Mouse (Mus musculus): ENCODE measurements around the gene Flt1.

Gene Flt1

DNA sequence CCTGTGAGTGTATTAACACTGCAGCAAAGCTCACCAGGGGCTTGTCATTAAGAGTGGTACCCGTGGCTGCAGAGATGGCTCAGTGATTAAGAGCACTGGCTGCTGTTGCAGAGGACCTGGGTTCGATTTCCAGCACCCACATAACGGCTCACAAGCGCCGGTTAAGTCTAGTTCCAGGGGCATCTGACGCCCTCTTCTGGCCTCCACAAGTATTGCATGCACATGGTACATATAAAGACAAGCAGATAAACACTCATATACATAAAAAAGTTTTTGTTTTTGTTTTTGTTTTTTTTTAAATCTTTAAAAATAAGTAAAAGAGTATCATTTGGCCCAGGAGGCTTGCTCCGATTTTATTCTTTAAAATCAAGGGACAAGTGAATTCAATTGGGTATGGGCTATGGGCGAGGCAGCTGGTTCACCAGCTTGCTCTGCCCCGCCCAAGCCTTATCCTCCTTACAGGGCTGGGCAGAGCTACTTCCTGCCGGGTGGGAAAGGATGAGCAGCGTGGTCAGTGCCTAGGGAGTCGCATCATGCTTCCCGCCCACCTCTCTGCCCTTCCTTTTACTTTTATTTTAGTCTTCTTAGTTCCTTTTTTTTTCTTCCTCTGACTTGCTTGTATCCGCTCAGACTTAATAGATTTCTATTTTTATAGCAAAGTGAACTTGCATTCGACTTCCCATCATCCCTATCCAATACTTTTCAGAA, 57.0 kb downstream of the Flt1 start:
- no peak for DNase-seq (ENCODE audit: low read depth, low spot score)

DNA sequence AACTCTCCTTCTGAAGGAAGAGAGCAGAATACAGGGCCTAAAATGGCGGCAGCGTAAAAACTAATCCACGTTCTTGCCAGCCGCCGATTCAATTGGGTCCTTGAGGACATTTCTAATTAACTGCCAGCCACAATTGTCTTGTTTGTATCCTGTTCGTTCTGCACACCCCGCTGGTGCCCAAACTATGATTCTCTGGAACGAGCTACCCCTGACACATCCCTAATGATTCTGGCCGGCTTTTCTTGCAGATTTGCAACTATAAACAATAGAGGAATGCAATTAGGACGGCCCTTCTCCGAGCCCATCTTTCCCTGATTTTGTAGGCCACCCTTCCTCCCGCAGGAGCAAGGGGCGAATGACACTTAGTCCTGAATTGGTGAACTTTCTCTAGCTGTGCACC, 59.9 kb downstream of the Flt1 start:
- no peak for DNase-seq (ENCODE audit: low read depth, low spot score)

DNA sequence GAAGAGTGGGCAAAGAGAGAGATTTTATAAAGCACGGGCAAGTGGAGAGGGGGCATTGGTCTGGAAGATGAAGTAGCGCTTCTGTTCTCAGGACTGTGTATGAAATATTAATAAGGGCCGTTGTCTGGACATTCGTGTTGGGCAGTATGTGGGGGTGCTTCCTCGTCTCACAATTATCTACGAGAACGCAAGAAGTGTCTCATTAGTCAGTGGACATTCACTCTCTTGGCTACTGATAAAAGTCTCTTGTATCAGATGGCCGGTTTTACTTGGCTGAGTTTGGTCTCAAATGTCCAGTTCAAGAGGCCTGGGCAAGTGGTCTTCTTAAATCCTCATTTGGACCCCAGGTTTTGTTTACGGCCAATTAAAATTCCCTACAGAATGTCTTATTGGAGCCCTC, 60.4 kb downstream of the Flt1 start:
- DNase-seq (ENCODE audit: low read depth, low spot score) = no peak

DNA sequence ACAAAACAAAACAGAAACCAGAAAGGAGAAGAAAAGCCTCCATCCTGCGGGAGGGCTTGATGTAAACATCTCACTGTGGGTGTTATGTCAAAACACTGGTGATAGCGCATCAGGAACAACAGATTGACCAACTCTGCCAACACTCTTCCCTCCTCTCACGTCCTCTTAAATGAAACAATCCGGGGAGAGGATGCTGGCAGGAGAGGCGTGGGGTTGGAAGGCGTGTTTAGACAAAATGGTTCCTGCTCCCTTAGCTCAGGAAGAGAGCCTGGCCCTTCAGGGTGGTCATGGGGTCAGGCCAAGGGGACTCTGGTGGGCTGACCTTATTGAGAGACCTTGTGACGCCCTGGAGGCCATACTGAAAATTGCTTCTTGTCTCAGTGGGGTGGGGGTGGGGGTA, 65.9 kb downstream of the Flt1 start:
- DNase-seq (ENCODE audit: low read depth, low spot score) = peak; percentile 42

DNA sequence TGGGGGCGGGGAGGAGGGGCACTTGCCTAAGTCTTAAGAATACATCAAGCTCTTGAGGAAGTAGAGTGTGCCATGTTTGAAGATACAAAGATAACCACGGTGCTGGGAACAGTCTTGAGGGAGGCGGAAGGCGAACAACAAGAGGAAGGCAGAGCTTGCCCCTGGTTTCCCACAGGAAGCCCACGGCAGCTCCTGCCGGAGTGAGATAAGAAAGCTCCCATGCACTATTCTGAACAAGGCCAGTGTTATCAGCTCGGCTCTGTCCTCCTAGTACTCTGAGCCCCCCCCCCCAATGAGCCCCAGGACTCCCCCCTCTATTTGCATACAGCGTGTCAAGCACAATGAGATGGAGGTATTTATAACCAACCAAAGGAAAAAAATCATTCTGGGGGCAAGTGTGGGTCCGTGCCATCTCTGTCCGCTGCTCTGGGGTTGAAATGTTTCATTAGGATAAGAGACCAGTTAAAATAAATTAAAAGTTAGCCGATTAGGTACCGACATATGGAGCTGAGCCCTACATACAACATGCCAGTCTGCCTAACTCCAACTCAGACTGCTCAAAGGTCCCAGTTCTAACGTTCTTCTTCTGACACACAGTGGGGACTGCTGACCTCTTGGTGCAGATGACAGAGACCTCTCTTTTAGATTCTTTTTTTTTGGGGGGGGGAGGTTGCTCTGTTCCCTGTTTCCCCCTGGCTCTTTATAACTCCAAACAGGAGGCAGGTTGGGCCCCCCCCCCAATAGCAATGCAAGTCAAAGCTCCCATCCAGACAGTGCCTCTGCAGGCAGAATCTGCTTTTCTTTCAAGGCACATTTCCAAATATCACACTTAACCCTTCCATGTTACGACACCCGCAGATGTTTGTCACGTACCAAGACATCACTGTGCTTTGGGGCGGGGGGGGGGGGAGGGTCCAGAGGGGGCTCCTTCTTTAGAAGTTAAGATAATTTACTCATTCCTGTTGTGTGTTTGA, 67.6 kb downstream of the Flt1 start:
- DNase-seq (ENCODE audit: low read depth, low spot score) = no peak

DNA sequence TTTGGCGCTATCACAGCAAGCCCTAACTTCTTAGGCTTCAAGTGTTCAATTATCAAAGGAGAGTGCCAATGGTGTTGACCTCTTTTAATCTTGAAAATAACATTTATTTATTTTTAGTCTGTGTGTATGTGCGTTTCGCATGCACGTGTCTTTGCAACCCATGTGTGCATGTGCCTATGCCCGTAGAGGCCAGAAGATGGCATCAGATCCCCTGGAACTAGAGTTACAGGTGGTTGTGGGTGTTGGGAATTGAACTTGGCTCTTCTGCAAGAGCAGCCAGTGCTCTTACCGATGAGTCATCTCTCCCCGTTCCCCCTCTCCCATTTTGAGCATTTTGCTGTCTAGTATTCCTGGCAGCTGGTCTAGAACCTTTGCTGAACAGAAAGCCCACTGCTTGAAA, 70.0 kb downstream of the Flt1 start:
- peak; percentile 27 for DNase-seq (ENCODE audit: low read depth, low spot score)

DNA sequence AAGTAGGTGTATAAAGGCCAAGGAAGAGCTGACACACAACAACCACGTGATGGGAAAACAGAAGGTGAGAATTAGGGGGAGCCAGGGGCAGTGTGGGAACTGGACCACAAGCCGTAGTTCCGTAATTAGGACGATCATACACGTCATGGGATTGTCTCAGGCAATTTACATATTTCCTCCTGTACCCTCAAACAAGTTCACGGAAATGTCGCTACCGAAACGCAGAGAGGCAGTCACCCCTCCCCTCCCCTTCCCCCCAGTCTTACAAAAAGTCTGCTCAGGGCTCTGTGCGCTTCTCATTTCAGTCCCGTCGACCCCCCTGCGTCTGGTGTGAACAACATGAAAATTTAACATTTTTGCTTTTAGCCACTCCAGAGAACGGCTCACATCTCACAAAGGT, 74.6 kb downstream of the Flt1 start:
- no peak for DNase-seq (ENCODE audit: low read depth, low spot score)

DNA sequence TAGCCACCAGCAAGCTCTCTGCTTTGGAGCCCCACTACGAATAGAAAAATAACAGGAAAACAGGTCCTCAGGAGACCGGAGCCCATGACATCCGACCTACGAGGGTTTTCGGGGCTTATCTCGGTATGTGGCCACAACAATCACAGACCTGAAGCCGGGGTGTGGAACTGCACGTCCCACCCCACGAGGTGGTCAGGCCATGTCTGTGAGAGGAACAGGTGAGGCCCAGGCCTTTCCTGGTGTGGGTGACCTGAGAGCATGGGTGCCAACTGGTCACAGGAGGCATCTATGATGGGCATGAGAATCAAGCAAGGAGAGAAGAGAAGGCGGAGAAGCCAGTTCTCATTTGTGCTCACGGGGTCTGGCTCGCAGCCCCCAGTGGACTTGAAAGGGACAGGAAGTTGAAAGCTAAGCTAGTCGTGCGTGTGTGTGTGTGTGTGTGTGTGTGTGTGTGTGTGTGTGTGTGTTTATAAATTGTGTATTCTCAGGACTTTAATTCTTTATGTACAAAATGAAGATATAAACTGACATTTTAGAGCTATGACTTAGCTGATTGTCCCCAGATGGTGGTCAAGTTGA, 79.4 kb downstream of the Flt1 start:
- no peak for DNase-seq (ENCODE audit: low read depth, low spot score)

DNA sequence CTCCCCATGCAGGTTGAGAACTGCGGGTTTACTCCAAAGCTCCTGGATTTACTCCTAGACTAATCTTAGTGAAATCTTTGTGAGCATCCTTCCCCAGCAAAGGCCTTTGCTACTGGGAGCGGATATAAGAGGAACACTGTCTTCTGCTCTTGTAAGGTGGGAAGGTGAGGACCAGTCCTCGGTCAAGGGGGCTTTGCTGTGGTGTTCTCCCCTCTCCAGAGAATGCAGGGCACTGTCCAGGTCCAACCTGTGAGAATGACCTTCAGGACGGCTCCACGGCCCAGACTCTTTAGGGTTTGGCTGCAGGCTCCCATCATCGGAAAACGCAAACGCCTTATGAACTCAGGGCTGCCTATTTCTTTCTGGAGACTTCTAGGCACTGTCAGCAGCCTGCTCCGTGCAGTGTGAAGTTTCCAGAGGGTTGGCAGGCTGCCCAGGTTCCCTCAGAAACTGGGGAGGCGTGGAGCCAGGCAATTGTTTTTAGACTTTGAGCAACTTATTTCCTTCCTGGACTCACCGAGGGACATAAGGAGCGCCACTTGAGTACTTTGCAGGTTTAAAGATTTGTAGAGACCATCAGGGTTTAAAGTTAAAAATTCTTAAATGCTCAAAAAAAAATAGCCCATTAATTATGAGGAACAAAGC, 80.7 kb downstream of the Flt1 start:
- no peak for DNase-seq (ENCODE audit: low read depth, low spot score)

DNA sequence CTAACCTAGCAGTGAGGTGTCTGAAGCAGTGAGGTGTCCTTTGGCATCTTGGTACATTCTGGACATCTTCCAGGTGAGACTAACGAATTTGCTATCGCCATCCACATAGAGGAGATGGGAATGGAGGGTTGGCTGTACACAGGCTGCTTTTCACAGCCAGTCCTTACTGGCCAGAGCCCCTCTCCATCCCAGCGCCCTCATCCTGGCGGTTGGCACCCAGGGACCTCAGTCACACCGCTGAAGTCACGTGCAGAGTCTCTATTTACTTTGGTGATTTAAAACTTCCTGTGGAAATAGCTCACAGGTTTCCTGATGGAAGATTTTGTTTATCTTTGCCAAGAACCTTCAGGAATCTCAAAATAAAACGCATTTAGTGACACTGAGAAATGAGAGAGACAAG, 84.4 kb downstream of the Flt1 start:
- no peak for DNase-seq (ENCODE audit: low read depth, low spot score)

DNA sequence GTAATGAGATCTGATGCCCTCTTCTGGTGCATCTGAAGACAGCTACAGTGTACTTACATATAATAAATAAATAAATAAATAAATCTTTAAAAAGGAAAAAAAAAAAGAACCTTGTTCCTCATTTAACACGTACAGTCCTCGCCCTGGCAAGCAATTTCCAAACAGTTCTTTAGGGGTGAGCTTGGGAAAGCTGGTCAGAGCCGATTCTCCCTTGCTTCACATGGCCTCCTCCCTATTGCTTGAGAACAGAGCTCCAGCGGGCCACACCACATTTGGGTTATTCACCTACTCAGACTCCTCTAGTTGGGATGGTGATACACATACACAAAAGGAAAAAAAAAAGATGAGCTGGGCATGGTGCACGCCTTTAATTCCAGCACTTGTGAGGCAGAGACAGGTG, 85.9 kb downstream of the Flt1 start:
- no peak for DNase-seq (ENCODE audit: low read depth, low spot score)

DNA sequence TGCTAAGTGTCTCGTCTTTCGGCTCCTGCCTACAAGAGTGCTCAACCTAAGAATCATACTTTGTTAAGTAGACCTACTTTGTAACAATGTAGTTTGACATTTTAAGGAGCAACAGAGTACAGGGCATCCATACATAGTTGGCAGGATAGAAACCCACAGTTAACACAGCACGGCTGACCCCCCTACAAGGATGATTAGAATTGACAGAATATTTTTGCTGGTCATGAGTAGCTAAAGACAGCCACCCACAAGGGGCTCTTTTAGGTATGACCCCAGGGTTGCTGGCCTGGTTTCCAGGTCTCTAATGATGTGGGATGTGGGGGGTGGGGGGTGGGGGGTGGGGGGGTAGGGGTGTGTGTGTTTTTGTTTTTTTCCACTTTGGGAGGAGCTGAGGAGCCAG, 89.1 kb downstream of the Flt1 start:
- no peak for DNase-seq (ENCODE audit: low read depth, low spot score)

DNA sequence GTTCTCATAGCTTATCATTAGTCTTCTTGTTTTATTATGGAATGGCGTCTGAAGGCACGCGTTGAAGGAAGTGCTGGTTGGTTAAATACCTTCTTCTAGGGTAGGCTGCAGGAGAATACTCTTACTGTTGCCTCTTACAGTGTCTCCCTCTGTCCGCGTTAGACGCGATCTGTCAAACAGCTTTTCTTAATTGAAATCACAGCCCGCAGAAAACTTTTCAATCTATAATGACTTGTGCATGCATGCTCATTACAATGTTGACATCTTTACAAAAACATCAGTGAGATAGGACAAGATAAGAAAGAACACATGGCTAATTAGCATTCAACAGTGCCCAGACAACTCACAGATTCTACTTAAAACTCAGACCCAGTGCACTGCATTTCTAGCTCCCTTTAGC, 89.9 kb downstream of the Flt1 start:
- DNase-seq (ENCODE audit: low read depth, low spot score) = no peak

DNA sequence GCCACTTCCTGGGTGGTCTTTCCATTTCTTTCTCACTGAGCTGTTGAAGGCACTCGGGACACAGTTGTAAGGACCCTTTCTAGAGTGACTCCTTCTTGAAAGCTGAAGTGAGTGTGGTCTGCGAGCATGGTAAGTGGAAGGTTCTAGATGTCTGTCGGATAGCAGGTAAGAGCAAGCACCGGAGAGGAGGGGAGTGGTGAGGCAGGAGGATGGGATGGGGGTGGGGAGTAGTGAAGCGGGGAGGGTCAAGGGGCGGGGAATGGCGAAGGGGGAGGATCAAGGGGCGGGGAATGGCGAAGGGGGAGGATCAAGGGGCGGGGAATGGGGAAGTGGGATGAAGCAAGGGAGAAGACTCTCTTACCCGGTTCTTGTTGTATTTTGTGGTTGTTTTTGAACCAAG, 91.8 kb downstream of the Flt1 start:
- DNase-seq (ENCODE audit: low read depth, low spot score) = no peak

DNA sequence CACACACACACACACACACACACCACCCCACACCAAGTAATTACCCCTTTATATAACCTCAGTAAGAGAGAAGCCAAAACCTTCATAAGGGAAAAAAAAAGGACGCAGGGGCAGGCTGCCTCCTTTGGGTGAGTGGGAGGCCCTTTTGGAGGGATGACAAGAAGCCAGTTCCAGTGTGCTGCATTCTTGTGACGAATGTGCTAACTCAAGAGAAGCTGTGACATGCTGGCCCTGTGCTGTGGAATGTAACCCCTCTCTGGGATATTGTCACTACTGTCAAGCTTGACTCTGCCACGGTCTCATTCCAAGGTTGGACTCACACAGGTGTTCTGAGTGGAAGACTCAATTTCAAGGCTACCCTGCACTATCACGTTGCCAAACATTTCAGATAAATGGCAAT, 93.1 kb downstream of the Flt1 start:
- DNase-seq (ENCODE audit: low read depth, low spot score) = no peak

DNA sequence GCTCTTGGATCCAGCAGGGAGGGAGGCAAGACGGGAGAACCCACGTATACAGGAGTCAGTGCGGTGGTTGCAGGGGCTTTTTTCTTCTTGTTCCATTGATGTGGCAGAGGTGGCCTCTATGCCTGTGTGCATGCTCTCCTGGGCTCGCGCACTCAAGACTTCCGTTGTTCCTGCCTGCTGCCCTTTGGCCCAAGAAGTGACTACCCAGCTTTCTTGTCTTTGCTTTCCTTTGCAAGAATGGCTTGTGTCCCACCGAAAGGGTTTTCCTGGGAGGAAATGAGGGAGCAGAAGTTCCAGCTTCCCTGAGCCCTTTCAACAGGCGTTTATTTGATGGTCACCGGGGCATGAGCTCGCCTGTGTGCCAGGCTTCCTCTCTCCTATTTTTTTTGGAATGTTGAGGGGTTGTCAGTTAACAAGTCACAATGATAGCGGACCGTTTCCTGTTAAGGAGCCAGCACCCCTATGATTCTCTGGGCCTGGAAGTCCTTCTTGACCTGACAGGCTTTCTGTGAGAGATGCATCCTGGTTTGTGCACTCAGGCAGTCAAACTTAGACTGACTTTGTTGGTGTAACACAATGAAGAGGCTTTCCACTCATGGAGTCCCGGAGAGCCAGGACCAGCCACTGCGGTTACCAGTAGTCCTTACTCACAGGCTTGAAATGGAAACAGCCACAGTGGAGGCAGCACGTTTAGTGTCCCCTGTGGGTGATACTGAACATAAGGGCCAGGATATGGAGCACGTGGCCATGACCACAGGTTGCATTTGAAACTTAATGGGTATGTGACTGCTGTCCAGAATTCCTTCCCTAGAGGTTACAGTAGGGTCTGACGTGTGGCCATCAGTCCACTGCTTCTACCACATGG, 95.2 kb downstream of the Flt1 start:
- no peak for DNase-seq (ENCODE audit: low read depth, low spot score)

DNA sequence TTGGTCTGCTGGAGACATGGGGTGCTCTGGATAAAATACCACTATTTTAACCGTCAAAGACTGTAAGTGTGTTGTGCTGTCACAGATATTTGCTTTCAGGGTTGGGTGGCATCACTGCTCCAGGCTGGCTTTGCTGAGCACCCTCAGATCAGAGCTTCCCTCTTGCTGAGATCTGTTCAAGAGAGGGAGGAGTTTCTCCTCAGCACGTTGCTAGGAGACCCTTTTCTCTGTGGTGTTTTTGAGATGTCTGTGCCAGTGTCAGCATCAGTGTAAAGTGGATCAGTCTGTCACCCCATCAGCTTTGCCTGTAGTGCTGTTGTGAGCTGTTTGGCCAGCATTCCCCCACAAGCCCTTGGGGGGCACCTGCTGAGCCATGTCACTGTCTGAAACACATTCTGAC, 98.9 kb downstream of the Flt1 start:
- DNase-seq (ENCODE audit: low read depth, low spot score) = no peak

DNA sequence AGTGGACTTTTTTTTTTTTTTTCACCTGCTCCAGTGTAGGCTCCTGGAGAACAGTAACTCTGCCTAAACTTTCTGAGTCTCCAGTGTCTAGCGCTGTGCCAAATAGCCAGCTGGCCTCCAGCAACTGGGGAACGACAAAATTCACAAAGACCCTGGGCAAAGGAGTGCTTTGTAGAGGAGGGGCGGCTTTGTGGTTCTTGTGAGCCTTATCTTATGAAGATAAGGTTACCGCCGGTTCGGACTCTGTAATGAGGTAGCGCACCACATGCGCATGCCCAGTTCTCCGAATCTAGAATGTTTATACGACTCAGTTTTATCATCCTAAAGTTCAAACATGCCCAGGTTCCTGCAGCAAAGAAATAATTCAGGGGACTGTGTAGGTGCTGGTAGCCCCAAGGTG, 102.1 kb downstream of the Flt1 start:
- DNase-seq (ENCODE audit: low read depth, low spot score) = no peak

DNA sequence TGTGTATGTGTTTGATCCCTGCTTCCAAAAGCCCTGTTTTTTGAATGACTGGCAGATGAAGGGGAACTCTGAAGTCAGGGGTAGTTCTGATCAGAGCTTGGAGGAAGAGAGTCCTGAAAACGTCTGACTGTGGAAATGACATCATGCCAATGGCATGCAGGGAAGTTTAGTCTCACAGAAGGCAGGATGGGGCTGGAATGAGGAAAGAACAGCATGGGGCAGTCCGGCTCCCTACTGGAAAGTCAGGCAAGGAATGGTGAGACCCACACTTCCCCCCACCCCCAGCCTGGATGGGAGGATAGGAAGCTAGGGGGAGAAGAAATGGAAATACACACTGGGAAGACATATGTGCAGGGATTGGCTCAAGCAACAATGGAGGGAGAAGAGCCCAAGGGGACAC, 105.6 kb downstream of the Flt1 start:
- no peak for DNase-seq (ENCODE audit: low read depth, low spot score)

DNA sequence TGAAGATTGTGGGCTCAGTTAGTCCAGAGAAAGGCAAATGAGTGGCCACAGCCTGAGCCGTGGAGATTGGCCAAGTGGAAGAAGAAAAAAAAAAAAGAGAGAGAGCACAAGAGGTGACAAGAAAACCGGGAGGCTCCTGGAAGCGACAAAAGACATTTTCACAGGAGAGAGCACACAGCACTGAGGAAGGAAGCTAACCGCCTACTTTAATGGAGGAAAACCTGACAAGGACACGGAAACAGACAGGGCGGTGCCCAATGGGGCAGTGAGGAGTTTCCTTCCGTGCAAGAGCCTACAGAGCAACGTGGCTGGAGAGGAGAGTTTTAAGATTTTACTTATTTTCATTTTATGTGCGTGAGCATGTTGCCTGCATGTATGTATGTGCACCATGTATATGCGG, 107.6 kb downstream of the Flt1 start:
- DNase-seq (ENCODE audit: low read depth, low spot score) = no peak

DNA sequence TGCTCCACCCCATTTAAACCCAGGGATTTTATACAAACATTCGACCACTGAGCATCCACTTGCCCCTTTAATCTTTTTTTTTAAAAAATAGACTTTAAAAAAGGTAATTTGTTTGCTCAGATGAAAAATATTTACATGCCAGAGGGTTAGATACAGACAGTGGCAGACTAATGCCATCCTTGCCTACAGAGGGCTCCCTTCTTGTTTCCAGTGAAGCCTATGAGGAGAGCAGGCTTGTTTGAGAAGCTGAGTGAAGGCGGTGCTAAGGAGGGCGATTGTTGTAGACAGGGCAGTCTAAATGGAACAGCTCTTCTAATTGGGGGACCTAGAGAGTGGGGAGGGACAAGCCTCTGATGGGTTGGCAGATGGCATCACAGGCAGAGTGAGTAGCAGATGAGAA, 109.4 kb downstream of the Flt1 start:
- DNase-seq (ENCODE audit: low read depth, low spot score) = no peak
